28 mouse cellular contexts compared by ENCODE assay signal in genomic region chr6:76352141-76352540, GRCm38 (mm10).
DNase-seq lines count a peak whose midpoint lies in the region; ATAC-seq and TF ChIP-seq lines count a peak whose summit lies in the region.
"Had no signal": no experiment of that assay in that cellular context is flagged by ENCODE, and none has a peak within 500 bp of the region (broad histone marks: within the 10 kb centered on the region; RNA-seq: fewer than 3 reads in every experiment).

No protein-coding gene starts in this region.

- no peaks in the 10 kb centered on the region for H3K9me3 ChIP-seq in intestine, embryonic 14.5 days (ENCODE audit: control insufficient read depth, low read length)
- H3K9me3 ChIP-seq in intestine, postnatal 0 days (ENCODE audit: control insufficient read depth): no peaks in the 10 kb centered on the region
- H3K9me3 ChIP-seq in kidney, embryonic 15.5 days (replicated peaks): no peaks in the 10 kb centered on the region
- H3K9me3 ChIP-seq in intestine, embryonic 15.5 days: no peaks in the 10 kb centered on the region
- H3K9me3 ChIP-seq: embryonic facial prominence, embryonic 13.5 days; embryonic facial prominence, embryonic 15.5 days; forebrain, embryonic 10.5 days; forebrain, embryonic 12.5 days; G1E had no signal

- no peak overlapping the region for H3K4me2 ChIP-seq in intestine, embryonic 14.5 days (ENCODE audit: low read length)
- H3K4me2 ChIP-seq in intestine, postnatal 0 days (replicated peaks; ENCODE audit: low read depth): no peak overlapping the region
- H3K4me2 ChIP-seq in kidney, embryonic 15.5 days: no peak overlapping the region
- H3K4me2 ChIP-seq in intestine, embryonic 15.5 days (replicated peaks): no peak overlapping the region
- H3K4me2 ChIP-seq: embryonic facial prominence, embryonic 13.5 days; embryonic facial prominence, embryonic 15.5 days; forebrain, embryonic 12.5 days had no signal

- no peak overlapping the region for H3K27ac ChIP-seq in intestine, embryonic 14.5 days (ENCODE audit: low read depth)
- no peak overlapping the region for H3K27ac ChIP-seq in intestine, postnatal 0 days (ENCODE audit: low read depth, low read length)
- H3K27ac ChIP-seq in kidney, embryonic 15.5 days: no peak overlapping the region
- H3K27ac ChIP-seq in intestine, embryonic 15.5 days: no peak overlapping the region
- H3K27ac ChIP-seq: embryonic facial prominence, embryonic 13.5 days; embryonic facial prominence, embryonic 15.5 days; forebrain, embryonic 10.5 days; forebrain, embryonic 12.5 days had no signal

- 64% methylated on average over 2 of the region's 2 CpGs for WGBS in intestine, embryonic 14.5 days
- WGBS in intestine, postnatal 0 days: 28% methylated on average over 2 of the region's 2 CpGs
- 61% methylated on average over 2 of the region's 2 CpGs for WGBS in kidney, embryonic 15.5 days
- WGBS in intestine, embryonic 15.5 days: 61% methylated on average over 2 of the region's 2 CpGs

- H3K4me3 ChIP-seq in intestine, embryonic 14.5 days (ENCODE audit: low read depth, low read length): no peak overlapping the region
- H3K4me3 ChIP-seq in intestine, postnatal 0 days (ENCODE audit: low read depth, low read length): no peak overlapping the region
- no peak overlapping the region for H3K4me3 ChIP-seq in kidney, embryonic 15.5 days (replicated peaks)
- no peak overlapping the region for H3K4me3 ChIP-seq in intestine, embryonic 15.5 days (replicated peaks)
- H3K4me3 ChIP-seq: embryonic facial prominence, embryonic 13.5 days; embryonic facial prominence, embryonic 15.5 days; erythroblast, embryonic 14.5 days; forebrain, embryonic 10.5 days; forebrain, embryonic 12.5 days had no signal

- 0 out of 2 replicates have a peak, but pooled peaks have one; percentile 15 for ATAC-seq in intestine, embryonic 14.5 days (replicated peaks; ENCODE audit: low FRiP score, low TSS enrichment, low read depth)
- no peak for ATAC-seq in intestine, postnatal 0 days
- peak; percentile 74 for ATAC-seq in kidney, embryonic 15.5 days (replicated peaks; ENCODE audit: low FRiP score)
- ATAC-seq in intestine, embryonic 15.5 days: peak; percentile 51
- ATAC-seq: activated CD4-positive, CD25-positive, alpha-beta regulatory T cell, adult 4 months; CD4-positive, CD25-positive, alpha-beta regulatory T cell, adult 4 months; forebrain, embryonic 14.5 days; forebrain, embryonic 16.5 days; Patski had no signal

- no peak for TF ChIP-seq CTCF in intestine, postnatal 0 days (IDR thresholded peaks at IDR 0.05; ENCODE audit: low read depth)

- no peaks in the 10 kb centered on the region for H3K27me3 ChIP-seq in intestine, embryonic 14.5 days (replicated peaks; ENCODE audit: control insufficient read depth, insufficient read depth, low read length)
- no peaks in the 10 kb centered on the region for H3K27me3 ChIP-seq in intestine, postnatal 0 days (replicated peaks; ENCODE audit: control insufficient read depth, insufficient read depth, low read length)
- no peaks in the 10 kb centered on the region for H3K27me3 ChIP-seq in kidney, embryonic 15.5 days
- no peaks in the 10 kb centered on the region for H3K27me3 ChIP-seq in intestine, embryonic 15.5 days (replicated peaks)
- H3K27me3 ChIP-seq: CH12.LX; embryonic facial prominence, embryonic 13.5 days; embryonic facial prominence, embryonic 15.5 days; forebrain, embryonic 12.5 days; Patski had no signal

- no peak for DNase-seq in intestine, embryonic 14.5 days (ENCODE audit: low spot score)
- no peak for DNase-seq in kidney, postnatal 10 days
- no peak for DNase-seq in cerebellum, postnatal 4 days (ENCODE audit: low spot score in 2 of 2)
- DNase-seq: adrenal gland, adult 8-10 months; adrenal gland, postnatal 14 days; adrenal gland, postnatal 36 days; B cell, adult 2 months; cerebellum, adult 11-12 months; cerebellum, adult 2 months; cerebellum, adult 9-10 months; cerebellum, postnatal 10 days; cerebellum, postnatal 25 days; embryo, embryonic 11 days had no signal

- H3K4me1 ChIP-seq in intestine, embryonic 14.5 days (replicated peaks; ENCODE audit: control insufficient read depth, insufficient read depth, low read length): no peaks in the 10 kb centered on the region
- H3K4me1 ChIP-seq in intestine, postnatal 0 days (replicated peaks; ENCODE audit: control insufficient read depth, insufficient read depth, low read length): no peaks in the 10 kb centered on the region
- no peaks in the 10 kb centered on the region for H3K4me1 ChIP-seq in kidney, embryonic 15.5 days
- no peaks in the 10 kb centered on the region for H3K4me1 ChIP-seq in intestine, embryonic 15.5 days (replicated peaks)
- H3K4me1 ChIP-seq: embryonic facial prominence, embryonic 13.5 days; embryonic facial prominence, embryonic 15.5 days; forebrain, embryonic 10.5 days; forebrain, embryonic 12.5 days had no signal

- H3K36me3 ChIP-seq in intestine, embryonic 14.5 days (ENCODE audit: control insufficient read depth, insufficient read depth, low read length): no peaks in the 10 kb centered on the region
- no peaks in the 10 kb centered on the region for H3K36me3 ChIP-seq in intestine, postnatal 0 days (ENCODE audit: control insufficient read depth, insufficient read depth)
- H3K36me3 ChIP-seq in kidney, embryonic 15.5 days: no peaks in the 10 kb centered on the region
- no peaks in the 10 kb centered on the region for H3K36me3 ChIP-seq in intestine, embryonic 15.5 days
- H3K36me3 ChIP-seq: embryonic facial prominence, embryonic 13.5 days; embryonic facial prominence, embryonic 15.5 days; forebrain, embryonic 10.5 days; forebrain, embryonic 12.5 days; G1E had no signal

- H3K9ac ChIP-seq in intestine, embryonic 14.5 days (ENCODE audit: low read length): no peak overlapping the region
- no peak overlapping the region for H3K9ac ChIP-seq in intestine, postnatal 0 days (ENCODE audit: low read depth, low read length)
- H3K9ac ChIP-seq in kidney, embryonic 15.5 days: no peak overlapping the region
- H3K9ac ChIP-seq in intestine, embryonic 15.5 days: no peak overlapping the region
- H3K9ac ChIP-seq: embryonic facial prominence, embryonic 13.5 days; embryonic facial prominence, embryonic 15.5 days; forebrain, embryonic 12.5 days had no signal
